Mouse (Mus musculus) megakaryocyte-erythroid progenitor cell, adult 5-6 weeks (primary cell): ENCODE data around the gene Igsf9. TPM values are rescaled to one million over a fixed set of nuclear protein-coding genes. Genes with fewer than 3 reads are reported as not detected.

Experiments
- ATAC-seq: replicated peaks from 2 replicates; pipeline ENCODE4 v1.8.0; 2016; ENCODE audit warnings: mild to moderate bottlenecking, inconsistent platforms; ENCODE audit not compliant: severe bottlenecking, poor library complexity, low FRiP score, low TSS enrichment
- total RNA-seq, 2 experiments: library from RNA; stranded (forward) in 1 of 2; stranded (reverse) in 1 of 2; fragments of 200-1000, 215-1000 nt in 1 of 2; fragments of >200 nt in 1 of 2; fragmentation: Nextera tagmentation in 1 of 2; gene quantifications; 2 replicates each; pipeline ENCODE4 v1.2.3; 2014 to 2017

The Igsf9 gene
- total RNA-seq, 2 experiments from 2014 or later: 0.09 TPM; not detected in 1

- ATAC-seq: 0 out of 2 replicates have a peak, but pooled peaks have one; percentile 7
Measured at GRCm38 (mm10) chr1:172489585-172490250, 8.1 kb downstream of the Igsf9 start.

- ATAC-seq: peak; percentile 59
Measured at GRCm38 (mm10) chr1:172490261-172490661, 8.7 kb downstream of the Igsf9 start.

GRCm38 (mm10) chr1:172492047-172492446 lies 10.5 kb downstream of the Igsf9 start:
- ATAC-seq: no peak

- ATAC-seq: no peak
Measured at GRCm38 (mm10) chr1:172493516-172493915, 11.9 kb downstream of the Igsf9 start.

GRCm38 (mm10) chr1:172496030-172496429 lies 14.4 kb downstream of the Igsf9 start:
- no peak for ATAC-seq

GRCm38 (mm10) chr1:172497428-172497827 lies 15.8 kb downstream of the Igsf9 start:
- no peak for ATAC-seq

GRCm38 (mm10) chr1:172499765-172500441 lies 18.3 kb downstream of the Igsf9 start, which contains the start of gene Tagln2:
TSS of gene Tagln2 (plus strand) at chr1:172500047.
- peak; percentile 48 for ATAC-seq

- peak; percentile 9 for ATAC-seq
Measured at GRCm38 (mm10) chr1:172500451-172501370, 19.1 kb downstream of the Igsf9 start.

- ATAC-seq: peak; percentile 6
Measured at GRCm38 (mm10) chr1:172501371-172502144, 20.0 kb downstream of the Igsf9 start.

GRCm38 (mm10) chr1:172502145-172503110 lies 20.8 kb downstream of the Igsf9 start:
- no peak for ATAC-seq

- ATAC-seq: no peak
Measured at GRCm38 (mm10) chr1:172503111-172503997, 21.8 kb downstream of the Igsf9 start.

GRCm38 (mm10) chr1:172504756-172505155 lies 23.2 kb downstream of the Igsf9 start:
- no peak for ATAC-seq

GRCm38 (mm10) chr1:172507001-172507400 lies 25.4 kb downstream of the Igsf9 start:
- ATAC-seq: no peak

- no peak for ATAC-seq
Measured at GRCm38 (mm10) chr1:172507701-172508100, 26.1 kb downstream of the Igsf9 start.

- peak; percentile 70 for ATAC-seq
Measured at GRCm38 (mm10) chr1:172508172-172508571, 26.6 kb downstream of the Igsf9 start.

GRCm38 (mm10) chr1:172509235-172509634 lies 27.6 kb downstream of the Igsf9 start:
- ATAC-seq: no peak

GRCm38 (mm10) chr1:172509983-172510382 lies 28.4 kb downstream of the Igsf9 start:
- ATAC-seq: no peak
